Mouse (Mus musculus) MEL (cell line): ENCODE results near the gene Retsat. TPM values are rescaled to one million over a fixed set of nuclear protein-coding genes. Genes with fewer than 3 reads are reported as not detected.

Source experiments
- DNase-seq: peaks from one replicate; pipeline ENCODE4 v3.0.0; 2011; ENCODE audit warnings: low read depth, low spot score
- H3K27ac ChIP-seq: 2 replicates; pipeline ENCODE4 v1.5.1; 2012; ENCODE audit warnings: low read depth, mild to moderate bottlenecking, control low read depth, low read length, moderate library complexity; ENCODE audit not compliant: control insufficient read depth
- H3K27me3 ChIP-seq, 2 experiments: fragments of 150-350 bp in 1 of 2; sonication (generic) in 1 of 2; 2 replicates each; pipeline ENCODE4 v1.6.1; 2012; ENCODE audit warnings: low read length in 2 of 2, mild to moderate bottlenecking in 2 of 2, improper control_type of control experiment in 1 of 2, moderate library complexity in 1 of 2; ENCODE audit not compliant: insufficient read depth in 2 of 2, control insufficient read depth in 1 of 2
- H3K36me3 ChIP-seq, 2 experiments: 2 replicates each; pipeline ENCODE4 v1.6.1; 2012 to 2014; ENCODE audit warnings: low read length in 2 of 2, improper control_type of control experiment in 1 of 2, inconsistent platforms in 1 of 2, mild to moderate bottlenecking in 1 of 2; ENCODE audit not compliant: insufficient read depth in 2 of 2, control insufficient read depth in 1 of 2
- H3K4me1 ChIP-seq, 2 experiments: fragments of 150-350 bp in 1 of 2; sonication (generic) in 1 of 2; 2 replicates each; pipeline ENCODE4 v1.6.1; 2012; ENCODE audit warnings: low read length in 2 of 2, improper control_type of control experiment in 1 of 2, mild to moderate bottlenecking in 1 of 2; ENCODE audit not compliant: insufficient read depth in 2 of 2, control insufficient read depth in 1 of 2
- H3K4me3 ChIP-seq, 2 experiments: fragments of 150-350 bp in 1 of 2; sonication (generic) in 1 of 2; 2 replicates each; pipeline ENCODE4 v1.5.1; 2012; ENCODE audit warnings: low read depth in 2 of 2, low read length in 2 of 2, mild to moderate bottlenecking in 2 of 2, moderate library complexity in 2 of 2, control low read depth in 1 of 2, improper control_type of control experiment in 1 of 2; ENCODE audit not compliant: control insufficient read depth in 1 of 2, insufficient read depth in 1 of 2
- H3K79me2 ChIP-seq: 2 replicates; pipeline ENCODE4 v1.6.1; 2012; ENCODE audit warnings: mild to moderate bottlenecking, low read length, moderate library complexity; ENCODE audit not compliant: control insufficient read depth, poor library complexity, insufficient read depth
- H3K9ac ChIP-seq: 2 replicates; pipeline ENCODE4 v1.6.1; 2012; ENCODE audit warnings: low read depth, mild to moderate bottlenecking, control low read depth, low read length, moderate library complexity; ENCODE audit not compliant: control insufficient read depth, poor library complexity, severe bottlenecking
- H3K9me3 ChIP-seq: fragments of 150-350 bp; sonication (generic); replicated peaks from 2 replicates; pipeline ENCODE4 v1.6.1; 2012; ENCODE audit warnings: mild to moderate bottlenecking, low read length, improper control_type of control experiment, moderate library complexity; ENCODE audit not compliant: insufficient read depth
- BHLHE40 ChIP-seq: IDR thresholded peaks from 2 replicates; pipeline ENCODE4 v1.6.1; 2012; ENCODE audit warnings: low read depth, mild to moderate bottlenecking, inconsistent platforms, low read length, improper control_type of control experiment, borderline replicate concordance
- CHD1 ChIP-seq: IDR thresholded peaks from 2 replicates; pipeline ENCODE4 v1.6.1; 2012; ENCODE audit warnings: low read depth, mild to moderate bottlenecking, inconsistent platforms, low read length, improper control_type of control experiment
- CHD2 ChIP-seq: IDR thresholded peaks from 2 replicates; pipeline ENCODE4 v1.6.1; 2011; ENCODE audit warnings: low read length, improper control_type of control experiment
- CTCF ChIP-seq, 3 experiments: IDR thresholded peaks in 2 of 3; conservative IDR thresholded peaks in 1 of 3; 2 replicates each; pipeline ENCODE4 v1.5.1; 2011 to 2012; ENCODE audit warnings: low read length in 3 of 3, low read depth in 2 of 3, mild to moderate bottlenecking in 2 of 3, improper control_type of control experiment in 1 of 3, inconsistent platforms in 1 of 3, mixed read lengths in 1 of 3, moderate library complexity in 1 of 3; ENCODE audit not compliant: control insufficient read depth in 1 of 3, insufficient read depth in 1 of 3, poor library complexity in 1 of 3, severe bottlenecking in 1 of 3
- E2F4 ChIP-seq: IDR thresholded peaks from 2 replicates; pipeline ENCODE4 v1.6.1; 2011; ENCODE audit warnings: low read depth, low read length, improper control_type of control experiment, borderline replicate concordance
- ELF1 ChIP-seq: IDR thresholded peaks from 2 replicates; pipeline ENCODE4 v1.6.1; 2014; ENCODE audit warnings: low read depth, mild to moderate bottlenecking, inconsistent platforms, low read length, improper control_type of control experiment, moderate library complexity
- EP300 ChIP-seq, 2 experiments: IDR thresholded peaks; 2 replicates each; pipeline ENCODE4 v1.6.1; 2011; ENCODE audit warnings: improper control_type of control experiment in 2 of 2, low read length in 2 of 2, low read depth in 1 of 2, mild to moderate bottlenecking in 1 of 2
- GABPA ChIP-seq: IDR thresholded peaks from 2 replicates; pipeline ENCODE4 v1.6.1; 2012; ENCODE audit warnings: low read depth, mild to moderate bottlenecking, inconsistent platforms, low read length, improper control_type of control experiment, moderate library complexity
- HCFC1 ChIP-seq: IDR thresholded peaks from 2 replicates; pipeline ENCODE4 v1.6.1; 2012; ENCODE audit warnings: low read depth, mild to moderate bottlenecking, inconsistent platforms, low read length, improper control_type of control experiment, moderate library complexity
- JUND ChIP-seq: IDR thresholded peaks from 2 replicates; pipeline ENCODE4 v1.6.1; 2011; ENCODE audit warnings: low read depth, mild to moderate bottlenecking, improper control_type of control experiment, low read length
- KAT2A ChIP-seq: conservative IDR thresholded peaks from 2 replicates; pipeline ENCODE4 v1.6.1; 2012; ENCODE audit warnings: low read depth, low read length, improper control_type of control experiment, inconsistent platforms
- MAFK ChIP-seq: IDR thresholded peaks from 2 replicates; pipeline ENCODE4 v1.6.1; 2011; ENCODE audit warnings: low read depth, mild to moderate bottlenecking, low read length, improper control_type of control experiment, borderline replicate concordance
- MAX ChIP-seq: IDR thresholded peaks from 2 replicates; pipeline ENCODE4 v1.6.1; 2011; ENCODE audit warnings: low read length, improper control_type of control experiment
- MXI1 ChIP-seq: IDR thresholded peaks from 2 replicates; pipeline ENCODE4 v1.6.1; 2011; ENCODE audit warnings: mild to moderate bottlenecking, low read depth, low read length, improper control_type of control experiment
- MYB ChIP-seq: IDR thresholded peaks from 2 replicates; pipeline ENCODE4 v1.6.1; 2011; ENCODE audit warnings: mild to moderate bottlenecking, low read depth, low read length, improper control_type of control experiment
- MYC ChIP-seq: IDR thresholded peaks from 2 replicates; pipeline ENCODE4 v1.6.1; 2011; ENCODE audit warnings: low read depth, mild to moderate bottlenecking, low read length, improper control_type of control experiment, moderate library complexity
- NELFE ChIP-seq: IDR thresholded peaks from 2 replicates; pipeline ENCODE4 v1.6.1; 2011; ENCODE audit warnings: low read depth, low read length, improper control_type of control experiment
- NRF1 ChIP-seq: IDR thresholded peaks from 2 replicates; pipeline ENCODE4 v1.6.1; 2014; ENCODE audit warnings: low read depth, mild to moderate bottlenecking, inconsistent platforms, low read length, improper control_type of control experiment, moderate library complexity; ENCODE audit not compliant: poor library complexity, insufficient read depth, severe bottlenecking
- POLR2AphosphoS2 ChIP-seq: IDR thresholded peaks from 2 replicates; pipeline ENCODE4 v1.6.1; 2011; ENCODE audit warnings: low read length, improper control_type of control experiment
- POLR2AphosphoS5 ChIP-seq: IDR thresholded peaks from 2 replicates; pipeline ENCODE4 v1.6.1; 2012; ENCODE audit warnings: low read depth, borderline replicate concordance, mild to moderate bottlenecking, inconsistent platforms, low read length, moderate library complexity, mixed read lengths
- RAD21 ChIP-seq: IDR thresholded peaks from 2 replicates; pipeline ENCODE4 v1.6.1; 2011; ENCODE audit warnings: mild to moderate bottlenecking, low read depth, low read length, improper control_type of control experiment
- RCOR1 ChIP-seq: IDR thresholded peaks from 2 replicates; pipeline ENCODE4 v1.6.1; 2012; ENCODE audit warnings: low read depth, mild to moderate bottlenecking, inconsistent platforms, low read length, improper control_type of control experiment
- SIN3A ChIP-seq: IDR thresholded peaks from 2 replicates; pipeline ENCODE4 v1.6.1; 2012; ENCODE audit warnings: low read length, improper control_type of control experiment, inconsistent platforms
- SMC3 ChIP-seq: IDR thresholded peaks from 2 replicates; pipeline ENCODE4 v1.6.1; 2011; ENCODE audit warnings: low read depth, low read length, improper control_type of control experiment
- TBP ChIP-seq: IDR thresholded peaks from 2 replicates; pipeline ENCODE4 v1.8.0; 2011; ENCODE audit warnings: low read depth, low read length, improper control_type of control experiment
- TCF12 ChIP-seq: IDR thresholded peaks from 2 replicates; pipeline ENCODE4 v1.6.1; 2014; ENCODE audit warnings: low read depth, mild to moderate bottlenecking, inconsistent platforms, low read length, improper control_type of control experiment, moderate library complexity
- UBTF ChIP-seq: IDR thresholded peaks from 2 replicates; pipeline ENCODE4 v1.6.1; 2012; ENCODE audit warnings: low read depth, mild to moderate bottlenecking, inconsistent platforms, low read length, improper control_type of control experiment, moderate library complexity, borderline replicate concordance; ENCODE audit not compliant: insufficient read depth
- USF1 ChIP-seq: IDR thresholded peaks from 2 replicates; pipeline ENCODE4 v1.6.1; 2014; ENCODE audit warnings: low read depth, mild to moderate bottlenecking, inconsistent platforms, low read length, improper control_type of control experiment, moderate library complexity
- ZC3H11A ChIP-seq: IDR thresholded peaks from 2 replicates; pipeline ENCODE4 v1.6.1; 2012; ENCODE audit warnings: low read depth, mild to moderate bottlenecking, inconsistent platforms, low read length, improper control_type of control experiment
- ZKSCAN1 ChIP-seq: IDR thresholded peaks from 2 replicates; pipeline ENCODE4 v1.6.1; 2012; ENCODE audit warnings: low read depth, mild to moderate bottlenecking, inconsistent platforms, low read length, improper control_type of control experiment, moderate library complexity
- ZMIZ1 ChIP-seq: IDR thresholded peaks from 2 replicates; pipeline ENCODE4 v1.6.1; 2012; ENCODE audit warnings: low read depth, mild to moderate bottlenecking, inconsistent platforms, low read length, improper control_type of control experiment, moderate library complexity
- polyA plus RNA-seq, 2 experiments: library from polyadenylated mRNA; stranded (reverse) in 1 of 2; unstranded in 1 of 2; fragments of >175 nt in 1 of 2; fragments of >200 nt in 1 of 2; gene quantifications; 2 replicates each; pipeline versions ENCODE4 v1.2.1 to v1.2.4; 2012; ENCODE audit warnings: low replicate concordance in 2 of 2, low read depth in 1 of 2; ENCODE audit not compliant: insufficient read length in 2 of 2, insufficient read depth in 1 of 2, missing spikeins in 1 of 2
- total RNA-seq: library from RNA; depleted of rRNA; stranded (reverse); fragments of 300-350 nt; gene quantifications from 2 replicates; pipeline ENCODE4 v1.2.3, GENCODE M21; 2012

Retsat gene
- total and polyA plus RNA-seq, 3 experiments = 40.3 to 61.5 TPM; not detected in 1

- peaks cover 0 to 9% of the 10 kb centered on the region in 2 experiments; a peak in 3 of 4 replicates for H3K36me3 ChIP-seq
- peak overlapping the region; percentile 92 for H3K9ac ChIP-seq
- H3K4me3 ChIP-seq = peak overlapping the region; percentile 68 to 81
- H3K79me2 ChIP-seq = peaks cover 5% of the 10 kb centered on the region
- TF ChIP-seq ZKSCAN1 (no peak), RCOR1 (no peak), MAX (peak; percentile 73), POLR2AphosphoS2 (no peak; the same call in 1 of the 2 replicates), SMC3 (no peak), EP300 (IDR thresholded peaks at IDR 0.05; ENCODE audit: low read depth in 1 of 2, low read length in 2 of 2) (no peak; a peak in 1 of 4 replicates), MAFK (no peak), RAD21 (no peak), MXI1 (peak; percentile 85), KAT2A (no peak), NELFE (no peak), BHLHE40 (no peak), CHD2 (no peak), MYB (no peak), GABPA (no peak), POLR2AphosphoS5 (no peak), NRF1 (no peak), E2F4 (no peak), ZMIZ1 (peak; percentile 51; the same call in 1 of the 2 replicates), JUND (no peak), ELF1 (peak; percentile 79), MYC (peak; percentile 83), CHD1 (no peak), ZC3H11A (no peak), UBTF (no peak), TCF12 (no peak), USF1 (no peak), SIN3A (peak; percentile 69; the same call in 1 of the 2 replicates), HCFC1 (no peak), TBP (peak; percentile 63; the same call in 1 of the 2 replicates), CTCF (IDR thresholded peaks at IDR 0.05 in 2 of 3, conservative IDR thresholded peaks at IDR 0.05 in 1 of 3; ENCODE audit: control insufficient read depth in 1 of 3, insufficient read depth in 1 of 3, low read depth in 2 of 3, low read length in 3 of 3, poor library complexity in 1 of 3, severe bottlenecking in 1 of 3) (no peak)
- H3K4me1 ChIP-seq = peaks cover 8 to 15% of the 10 kb centered on the region in 2 experiments
- peak overlapping the region; percentile 66 for H3K27ac ChIP-seq
- no peaks in the 10 kb centered on the region for H3K27me3 ChIP-seq
- H3K9me3 ChIP-seq = no peaks in the 10 kb centered on the region
- DNase-seq = peak; percentile 77
Observed at GRCm38 (mm10) chr6:72598791-72599557, 699 bp downstream of the Retsat start.
